Mouse (Mus musculus): Measurements from ENCODE around the gene Hoxc12. TPM values are rescaled to one million over a fixed set of nuclear protein-coding genes. Genes with fewer than 3 reads are reported as not detected.

Gene Hoxc12
- total RNA-seq (2023), result not detected

GRCm38 (mm10) chr15:102936279-102936972, at the start of gene Hoxc12:
Gene Hoxc12 (plus strand): TSS chr15:102936757.

GRCm38 (mm10) chr15:102921053-102922011, 15.2 kb upstream of the Hoxc12 start, which contains the start of gene Hoxc13:
Gene Hoxc13 (plus strand): TSS chr15:102921103.

GRCm38 (mm10) chr15:102954192-102955006, 17.8 kb downstream of the Hoxc12 start, which contains the start of gene Hoxc11:
Gene Hoxc11 (plus strand): TSS chr15:102954427.

GRCm38 (mm10) chr15:102966776-102967311, 30.3 kb downstream of the Hoxc12 start, which contains the start of gene Hoxc10:
Gene Hoxc10 (plus strand): TSS chr15:102966796.

GRCm38 (mm10) chr15:102967312-102967510, 30.7 kb downstream of the Hoxc12 start, which contains the start of gene Hoxc5:
Gene Hoxc5 (plus strand): TSS chr15:102967443.

GRCm38 (mm10) chr15:102976171-102976570, 39.6 kb downstream of the Hoxc12 start, which contains the start of gene Hoxc9:
Gene Hoxc9 (plus strand): TSS chr15:102976439.

Other genes starting within 250 kb of the Hoxc12 start
- gene Calcoco1, start 214.6 kb upstream of the Hoxc12 start, total RNA-seq (2023), result 10 to 100 TPM; 15.8 to 16.9 TPM
- gene Hoxc13, start 15.7 kb upstream of the Hoxc12 start, total RNA-seq (2023), result not detected
- gene Hoxc11, start 17.7 kb downstream of the Hoxc12 start, total RNA-seq (2023), result not detected
- not detected for gene Hoxc10, start 30.0 kb downstream of the Hoxc12 start, total RNA-seq (2023)
- under 1 TPM in 1 of 2 experiments, not detected in 1; 0.97 TPM for gene Hoxc5, start 30.7 kb downstream of the Hoxc12 start, total RNA-seq (2023)
- gene Hoxc9, start 39.7 kb downstream of the Hoxc12 start, total RNA-seq (2023), result not detected
- not detected for gene Hoxc8, start 53.9 kb downstream of the Hoxc12 start, total RNA-seq (2023)
- not detected for gene Hoxc6, start 61.5 kb downstream of the Hoxc12 start, total RNA-seq (2023)
- gene Hoxc4, start 82.2 kb downstream of the Hoxc12 start, total RNA-seq (2023), result not detected
- 1 to 10 TPM; 3.0 to 4.7 TPM for gene Smug1, start 230.3 kb downstream of the Hoxc12 start, total RNA-seq (2023)